Mouse (Mus musculus) heart, postnatal 0 days (tissue): ENCODE data around the gene Olfr1408. TPM values are rescaled to one million over a fixed set of nuclear protein-coding genes. Genes with fewer than 3 reads are reported as not detected.

ENCODE experiments used
- ATAC-seq: fragments of 200-750 bp; cut with Nextera tagmentation; 2 replicates; pipeline ENCODE4 v1.8.0; 2017; ENCODE audit warnings: low read depth, moderate number of reproducible peaks, moderate library complexity; ENCODE audit not compliant: insufficient read depth
- DNase-seq: peaks from one replicate; pipeline ENCODE4 v3.0.0-alpha.2; 2016; ENCODE audit warnings: low spot score
- H3K27ac ChIP-seq: fragments of 300-500 bp; sonication (generic); 2 replicates; pipeline ENCODE4 v1.5.1; 2014; ENCODE audit warnings: low read depth, mild to moderate bottlenecking
- H3K27me3 ChIP-seq: fragments of 300-500 bp; sonication (generic); 2 replicates; pipeline ENCODE4 v1.6.1; 2014; ENCODE audit warnings: low read length, mixed read lengths; ENCODE audit not compliant: control insufficient read depth, insufficient read depth
- H3K36me3 ChIP-seq: fragments of 300-500 bp; sonication (generic); replicated peaks from 2 replicates; pipeline ENCODE4 v1.6.1; 2014; ENCODE audit warnings: low read length, mixed read lengths; ENCODE audit not compliant: control insufficient read depth, insufficient read depth
- H3K4me1 ChIP-seq: fragments of 300-500 bp; sonication (generic); 2 replicates; pipeline ENCODE4 v1.6.1; 2014; ENCODE audit warnings: antibody characterized with exemption; ENCODE audit not compliant: control insufficient read depth, insufficient read depth
- H3K4me2 ChIP-seq: fragments of 300-500 bp; sonication (generic); 2 replicates; pipeline ENCODE4 v1.6.1; 2014; ENCODE audit warnings: low read depth, mild to moderate bottlenecking, low read length, moderate library complexity
- H3K4me3 ChIP-seq: fragments of 300-500 bp; sonication (generic); 2 replicates; pipeline ENCODE4 v1.5.1; 2014; ENCODE audit warnings: low read depth, low read length
- H3K9ac ChIP-seq: fragments of 300-500 bp; sonication (generic); replicated peaks from 2 replicates; pipeline ENCODE4 v1.6.1; 2014; ENCODE audit warnings: low read depth, low read length, mixed read lengths
- H3K9me3 ChIP-seq: fragments of 300-500 bp; sonication (generic); replicated peaks from 2 replicates; pipeline ENCODE4 v1.6.1; 2016; ENCODE audit warnings: low read length; ENCODE audit not compliant: control insufficient read depth
- CTCF ChIP-seq: IDR thresholded peaks from 2 replicates; pipeline ENCODE4 v1.5.1; 2016; ENCODE audit warnings: antibody characterized with exemption, control low read depth, low read depth
- EP300 ChIP-seq: IDR thresholded peaks from 2 replicates; pipeline ENCODE4 v1.6.1; 2016; ENCODE audit warnings: antibody characterized with exemption, low read depth
- WGBS: fragments of 180-500 bp; shearing (Covaris S2); extraction: QIAGEN DNeasy Blood & Tissue Kit; methylation state at CpG from one replicate; pipeline ENCODE4 v1.1.7; 2014; 5-methylcytosine and 5-hydroxymethylcytosine counted together
- polyA plus RNA-seq: library from polyadenylated mRNA; unstranded; fragments of >200 nt; fragmentation: Nextera tagmentation; extraction: Ambion mirVana; gene quantifications from 2 replicates; pipeline ENCODE4 v1.2.1, GENCODE M21; 2015
- total RNA-seq: library from RNA; depleted of rRNA; stranded (reverse); fragments of >200 nt; gene quantifications from 2 replicates; pipeline ENCODE4 v1.2.3, GENCODE M21; 2014; ENCODE audit warnings: low replicate concordance; rRNA removed

The Olfr1408 gene
- total RNA-seq (not detected in 2 replicates), polyA plus RNA-seq (not detected in 2 replicates)

- no peaks in the 10 kb centered on the region for H3K27me3 ChIP-seq
- WGBS, result 57% methylated on average over 2 of the region's 2 CpGs
- H3K27ac ChIP-seq, result no peak within 1 kb of the TSS
- no peak within 1 kb of the TSS for H3K4me2 ChIP-seq
- ATAC-seq (no peak), DNase-seq (no peak)
- no peak for TF ChIP-seq CTCF
- TF ChIP-seq EP300, result no peak
- H3K4me1 ChIP-seq, result no peaks in the 10 kb centered on the region
- no peaks in the 10 kb centered on the region for H3K36me3 ChIP-seq
- no peak within 1 kb of the TSS for H3K4me3 ChIP-seq
- no peak within 1 kb of the TSS for H3K9ac ChIP-seq
- H3K9me3 ChIP-seq, result no peaks in the 10 kb centered on the region
Measured at GRCm38 (mm10) chr1:173137274-173137673, at the start of gene Olfr1408. Gene Olfr1408 (minus strand): TSS chr1:173137374.

- H3K36me3 ChIP-seq, result no peaks in the 10 kb centered on the region
- DNase-seq (no peak), ATAC-seq (no peak)
- TF ChIP-seq CTCF (no peak), EP300 (no peak)
- H3K4me2 ChIP-seq, result no peak overlapping the region
- no peaks in the 10 kb centered on the region for H3K27me3 ChIP-seq
- H3K9me3 ChIP-seq, result no peaks in the 10 kb centered on the region
- H3K27ac ChIP-seq, result no peak overlapping the region
- H3K4me3 ChIP-seq, result no peak overlapping the region
- H3K9ac ChIP-seq, result no peak overlapping the region
- no peaks in the 10 kb centered on the region for H3K4me1 ChIP-seq
Measured at GRCm38 (mm10) chr1:173174154-173174842, 37.1 kb upstream of the Olfr1408 start.

Other genes starting within 250 kb of the Olfr1408 start
- gene Apcs, start 242.3 kb downstream of the Olfr1408 start, total RNA-seq, result not detected in 2 replicates
- 0.27 TPM in 1 of 2 replicates, not detected in the other for gene Apcs, start 242.3 kb downstream of the Olfr1408 start, polyA plus RNA-seq
- not detected in 2 replicates for gene Olfr16, start 187.0 kb downstream of the Olfr1408 start, total RNA-seq
- not detected in 2 replicates for gene Olfr16, start 187.0 kb downstream of the Olfr1408 start, polyA plus RNA-seq
- not detected in 2 replicates for gene Olfr1406, start 53.3 kb upstream of the Olfr1408 start, total RNA-seq
- gene Olfr1406, start 53.3 kb upstream of the Olfr1408 start, polyA plus RNA-seq, result not detected in 2 replicates
- not detected in 2 replicates for gene Olfr218, start 60.4 kb upstream of the Olfr1408 start, total RNA-seq
- gene Olfr218, start 60.4 kb upstream of the Olfr1408 start, polyA plus RNA-seq, result not detected in 2 replicates
- not detected in 2 replicates for gene Olfr1404, start 75.0 kb upstream of the Olfr1408 start, total RNA-seq
- gene Olfr1404, start 75.0 kb upstream of the Olfr1408 start, polyA plus RNA-seq, result not detected in 2 replicates
- 0.38 TPM in 1 of 2 replicates, not detected in the other for gene Fcer1a, start 89.8 kb upstream of the Olfr1408 start, total RNA-seq
- 0.89 TPM in 2 replicates for gene Fcer1a, start 89.8 kb upstream of the Olfr1408 start, polyA plus RNA-seq
- gene Olfr418, start 128.6 kb upstream of the Olfr1408 start, total RNA-seq, result not detected in 2 replicates
- not detected in 2 replicates for gene Olfr418, start 128.6 kb upstream of the Olfr1408 start, polyA plus RNA-seq
- gene Mptx2, start 140.4 kb upstream of the Olfr1408 start, total RNA-seq, result not detected in 2 replicates
- gene Mptx2, start 140.4 kb upstream of the Olfr1408 start, polyA plus RNA-seq, result not detected in 2 replicates
- 1.8 TPM in 1 of 2 replicates, not detected in the other for gene Ackr1, start 196.4 kb upstream of the Olfr1408 start, total RNA-seq
- gene Ackr1, start 196.4 kb upstream of the Olfr1408 start, polyA plus RNA-seq, result 0.14 and 0.16 TPM in 2 replicates
- gene Aim2, start 213.5 kb upstream of the Olfr1408 start, total RNA-seq, result 0.19 and 0.54 TPM in 2 replicates
- 1.3 and 1.7 TPM in 2 replicates for gene Aim2, start 213.5 kb upstream of the Olfr1408 start, polyA plus RNA-seq
- 0.35 and 1.1 TPM in 2 replicates for gene Cadm3, start 230.3 kb upstream of the Olfr1408 start, total RNA-seq
- 0.10 and 0.29 TPM in 2 replicates for gene Cadm3, start 230.3 kb upstream of the Olfr1408 start, polyA plus RNA-seq